Comparison of ENCODE assay signal across 15 mouse cellular contexts in the genomic region with DNA sequence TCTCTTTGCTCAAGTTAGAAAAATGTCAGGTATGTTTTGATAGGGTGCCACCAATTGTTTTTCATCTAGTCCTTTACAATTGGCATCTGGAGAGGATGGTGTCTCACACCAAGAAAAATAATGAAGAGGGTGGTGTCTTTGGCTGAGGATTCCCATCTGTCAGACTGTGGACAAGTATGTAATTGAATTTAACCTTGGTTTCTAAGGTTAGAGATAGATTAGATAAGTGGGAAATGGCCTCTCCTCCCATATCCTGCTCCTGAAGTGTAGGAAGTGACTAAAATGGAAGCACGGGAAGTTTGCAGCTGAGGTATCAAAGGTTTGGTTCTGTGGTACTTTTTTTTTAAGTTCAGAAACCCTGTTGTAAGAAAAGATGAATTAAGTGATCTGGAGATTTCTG.
DNase-seq lines count a peak whose midpoint lies in the region; ATAC-seq and TF ChIP-seq lines count a peak whose summit lies in the region.
"Had no signal": no experiment of that assay in that cellular context is flagged by ENCODE, and none has a peak within 500 bp of the region (broad histone marks: within the 10 kb centered on the region; RNA-seq: fewer than 3 reads in every experiment).

No protein-coding gene starts in this region.

- no peak overlapping the region for H3K9ac ChIP-seq in heart, embryonic 12.5 days
- H3K9ac ChIP-seq: embryonic facial prominence, embryonic 13.5 days; hindbrain, embryonic 12.5 days; intestine, embryonic 15.5 days; liver, embryonic 15.5 days had no signal

- no peak overlapping the region for H3K4me2 ChIP-seq in heart, embryonic 12.5 days
- H3K4me2 ChIP-seq: embryonic facial prominence, embryonic 13.5 days; hindbrain, embryonic 12.5 days; intestine, embryonic 15.5 days; liver, embryonic 15.5 days had no signal

- WGBS in heart, embryonic 12.5 days, result 27% methylated on average over 1 of the region's 1 CpGs

- H3K27me3 ChIP-seq in heart, embryonic 12.5 days (replicated peaks), result no peaks in the 10 kb centered on the region
- H3K27me3 ChIP-seq: embryonic facial prominence, embryonic 13.5 days; hindbrain, embryonic 12.5 days; intestine, embryonic 15.5 days; liver, embryonic 15.5 days had no signal

- H3K27ac ChIP-seq in heart, embryonic 12.5 days (ENCODE audit: poor library complexity, severe bottlenecking), result no peak overlapping the region
- 0 out of 2 replicates have a peak overlapping the region, but pooled peaks have one; percentile 8 for H3K27ac ChIP-seq in left cerebral cortex, adult 2 months
- H3K27ac ChIP-seq: embryonic facial prominence, embryonic 13.5 days; hindbrain, embryonic 12.5 days; intestine, embryonic 15.5 days; liver, embryonic 15.5 days had no signal

- H3K4me3 ChIP-seq in heart, embryonic 12.5 days, result no peak overlapping the region
- no peak overlapping the region for H3K4me3 ChIP-seq in left cerebral cortex, adult 2 months
- H3K4me3 ChIP-seq: embryonic facial prominence, embryonic 13.5 days; hindbrain, embryonic 12.5 days; intestine, embryonic 15.5 days; liver, embryonic 15.5 days had no signal

- H3K36me3 ChIP-seq in heart, embryonic 12.5 days, result no peaks in the 10 kb centered on the region
- H3K36me3 ChIP-seq: embryonic facial prominence, embryonic 13.5 days; hindbrain, embryonic 12.5 days; intestine, embryonic 15.5 days; liver, embryonic 15.5 days had no signal

- H3K9me3 ChIP-seq in heart, embryonic 12.5 days (replicated peaks), result no peaks in the 10 kb centered on the region
- H3K9me3 ChIP-seq: embryonic facial prominence, embryonic 13.5 days; hindbrain, embryonic 12.5 days; intestine, embryonic 15.5 days; liver, embryonic 15.5 days had no signal

- intact Hi-C loops in left cerebral cortex, adult 2 months (cut with DNase I), result no loop called here

- DNase-seq in adrenal gland, adult (ENCODE audit: inconsistent age in 2 of 2, low spot score in 1 of 2), result peak; percentile 9 to 37
- DNase-seq in adrenal gland, postnatal 4 days (ENCODE audit: low spot score in 2 of 2), result no peak
- peak; percentile 34 to 57 for DNase-seq in heart, adult 9 months (ENCODE audit: low spot score in 2 of 2)
- DNase-seq in left cerebral cortex, adult 2 months (ENCODE audit: extremely low spot score in 1 of 2, low spot score in 2 of 2), result no peak
- DNase-seq in left cerebral cortex, adult 8-10 months (ENCODE audit: low spot score in 2 of 2), result no peak
- DNase-seq in kidney, postnatal 14 days, result peak; percentile 30
- no peak for DNase-seq in adipocyte (ENCODE audit: low spot score)
- DNase-seq: cerebellum, adult 9-11 months; layer of hippocampus, adult 9-11 months; thymus, postnatal 36 days had no signal

- H3K4me1 ChIP-seq in heart, embryonic 12.5 days (replicated peaks), result peaks cover 3% of the 10 kb centered on the region; the same call in 1 of the 2 replicates
- H3K4me1 ChIP-seq: embryonic facial prominence, embryonic 13.5 days; hindbrain, embryonic 12.5 days; intestine, embryonic 15.5 days; liver, embryonic 15.5 days had no signal

- no peak for ATAC-seq in heart, embryonic 12.5 days (ENCODE audit: insufficient number of reproducible peaks, low FRiP score)
- ATAC-seq: intestine, embryonic 15.5 days had no signal

- no peak for TF ChIP-seq CTCF in left cerebral cortex, adult 2 months (IDR thresholded peaks at IDR 0.05)

Comparison
In these comparisons a context has a peak if more than half of its experiments do, and no peak if none do; other contexts are left out.
1. DNase-seq: peak in adrenal gland, adult (2 of 2), heart, adult 9 months (2 of 2) and kidney, postnatal 14 days (single experiment); none in adrenal gland, postnatal 4 days (0 of 2), left cerebral cortex, adult 2 months (0 of 2), left cerebral cortex, adult 8-10 months (0 of 2) and adipocyte (single experiment).